Mouse (Mus musculus) liver, embryonic 18 days (tissue): Measurements from ENCODE around the gene Fbxw11. TPM values are rescaled to one million over a fixed set of nuclear protein-coding genes. Genes with fewer than 3 reads are reported as not detected.

Experiments
- polyA plus RNA-seq: library from polyadenylated mRNA; depleted of rRNA; stranded (reverse); fragments of >200 nt; gene quantifications from 2 replicates; pipeline ENCODE4 v1.2.3, GENCODE M21; 2012; rRNA removed

Fbxw11 gene
- 11.1 and 12.9 TPM in 2 replicates for polyA plus RNA-seq

GRCm38 (mm10) chr11:32642249-32642876 lies at the start of gene Fbxw11:
TSS of gene Fbxw11 (plus strand) at chr11:32642724.

Other genes starting within 250 kb of the Fbxw11 start
- 3.6 and 3.9 TPM in 2 replicates for gene Ubtd2, start 187.4 kb upstream of the Fbxw11 start, polyA plus RNA-seq
- 0.08 and 0.12 TPM in 2 replicates for gene Efcab9, start 110.6 kb upstream of the Fbxw11 start, polyA plus RNA-seq
- gene Stk10, start 109.4 kb upstream of the Fbxw11 start, polyA plus RNA-seq, result 4.0 and 5.4 TPM in 2 replicates
- not detected in 2 replicates for gene Smim23, start 181.9 kb downstream of the Fbxw11 start, polyA plus RNA-seq